13 mouse cellular contexts compared by ENCODE assay signal in genomic region chr8:106948678-106949243, GRCm38 (mm10).
"Had no signal": no experiment of that assay in that cellular context is flagged by ENCODE, and none has a peak within 500 bp of the region (broad histone marks: within the 10 kb centered on the region; RNA-seq: fewer than 3 reads in every experiment).

No protein-coding gene starts in this region.

- ATAC-seq: liver, embryonic 12.5 days had no signal

- DNase-seq: kidney, adult 8-10 months; kidney, postnatal 10 days; kidney, postnatal 36 days; layer of hippocampus, postnatal 36 days; liver; lung, adult 18-20 months; lung, postnatal 10 days; lung, postnatal 36 days; midbrain, embryonic 14.5 days; thymus, adult 2 months; thymus, postnatal 14 days; thymus, postnatal 4 days had no signal
